Mouse (Mus musculus): Measurements from ENCODE around the gene Kdm2a.

Gene Kdm2a

GRCm38 (mm10) chr19:4322134-4322533 lies 76.0 kb downstream of the Kdm2a start:
- no peak for DNase-seq

GRCm38 (mm10) chr19:4321622-4322021 lies 76.5 kb downstream of the Kdm2a start:
- DNase-seq, result no peak

- no peak for DNase-seq
Measured at GRCm38 (mm10) chr19:4319272-4319671, 78.8 kb downstream of the Kdm2a start.

GRCm38 (mm10) chr19:4317181-4317580 lies 80.9 kb downstream of the Kdm2a start:
- DNase-seq, result no peak

GRCm38 (mm10) chr19:4315223-4315944 lies 82.7 kb downstream of the Kdm2a start:
- DNase-seq, result peak; percentile 87

GRCm38 (mm10) chr19:4309776-4310185 lies 88.3 kb downstream of the Kdm2a start:
- DNase-seq, result peak; percentile 62

GRCm38 (mm10) chr19:4309302-4309701 lies 88.8 kb downstream of the Kdm2a start:
- DNase-seq, result no peak

- peak; percentile 86 for DNase-seq
Measured at GRCm38 (mm10) chr19:4306190-4306577, 91.9 kb downstream of the Kdm2a start, which contains the start of gene Grk2. Gene Grk2, minus strand, starts transcription at chr19:4306222.

- peak; percentile 61 for DNase-seq
Measured at GRCm38 (mm10) chr19:4305491-4306189, 92.4 kb downstream of the Kdm2a start.

- DNase-seq, result no peak
Measured at GRCm38 (mm10) chr19:4304871-4305321, 93.2 kb downstream of the Kdm2a start.

GRCm38 (mm10) chr19:4304251-4304821 lies 93.7 kb downstream of the Kdm2a start:
- peak; percentile 55 for DNase-seq

GRCm38 (mm10) chr19:4303640-4303995 lies 94.5 kb downstream of the Kdm2a start:
- no peak for DNase-seq

GRCm38 (mm10) chr19:4302936-4303639 lies 95.0 kb downstream of the Kdm2a start:
- peak; percentile 92 for DNase-seq

GRCm38 (mm10) chr19:4301735-4302651 lies 96.1 kb downstream of the Kdm2a start:
- DNase-seq, result no peak

- DNase-seq, result no peak
Measured at GRCm38 (mm10) chr19:4300852-4301734, 97.0 kb downstream of the Kdm2a start.

- no peak for DNase-seq
Measured at GRCm38 (mm10) chr19:4300271-4300704, 97.8 kb downstream of the Kdm2a start.

- no peak for DNase-seq
Measured at GRCm38 (mm10) chr19:4299574-4300270, 98.4 kb downstream of the Kdm2a start.

- DNase-seq, result no peak
Measured at GRCm38 (mm10) chr19:4299126-4299525, 99.0 kb downstream of the Kdm2a start.

GRCm38 (mm10) chr19:4298322-4299121 lies 99.6 kb downstream of the Kdm2a start:
- no peak for DNase-seq

GRCm38 (mm10) chr19:4297851-4298250 lies 100.2 kb downstream of the Kdm2a start:
- no peak for DNase-seq
